Mouse (Mus musculus) stomach, embryonic 14.5 days (tissue): Measurements from ENCODE around the gene Ndufa5. TPM values are rescaled to one million over a fixed set of nuclear protein-coding genes. Genes with fewer than 3 reads are reported as not detected.

Source experiments
- ATAC-seq: fragments of 200-750 bp; cut with Nextera tagmentation; 2 replicates; pipeline ENCODE4 v1.8.0; 2017; ENCODE audit warnings: low read depth, moderate TSS enrichment; ENCODE audit not compliant: insufficient number of reproducible peaks, insufficient read depth, low FRiP score
- H3K27ac ChIP-seq: fragments of 300-500 bp; sonication (generic); 2 replicates; pipeline ENCODE4 v1.5.1; 2014; ENCODE audit warnings: mild to moderate bottlenecking, low read length, moderate library complexity, mixed read lengths
- H3K27me3 ChIP-seq: fragments of 300-500 bp; sonication (generic); 2 replicates; pipeline ENCODE4 v1.6.1; 2014; ENCODE audit warnings: low read length, control low read depth, mixed read lengths; ENCODE audit not compliant: control insufficient read depth, insufficient read depth
- H3K36me3 ChIP-seq: fragments of 300-500 bp; sonication (generic); 2 replicates; pipeline ENCODE4 v1.6.1; 2014; ENCODE audit warnings: mild to moderate bottlenecking, control low read depth, low read length, moderate library complexity, mixed read lengths; ENCODE audit not compliant: control insufficient read depth, insufficient read depth
- H3K4me1 ChIP-seq: fragments of 300-500 bp; sonication (generic); 2 replicates; pipeline ENCODE4 v1.6.1; 2014; ENCODE audit warnings: low read length, control low read depth, mixed read lengths; ENCODE audit not compliant: control insufficient read depth, insufficient read depth
- H3K4me2 ChIP-seq: fragments of 300-500 bp; sonication (generic); replicated peaks from 2 replicates; pipeline ENCODE4 v1.6.1; 2014; ENCODE audit warnings: low read depth, low read length, control low read depth
- H3K4me3 ChIP-seq: fragments of 300-500 bp; sonication (generic); 2 replicates; pipeline ENCODE4 v1.5.1; 2014; ENCODE audit warnings: low read depth, low read length, control low read depth
- H3K9ac ChIP-seq: fragments of 300-500 bp; sonication (generic); replicated peaks from 2 replicates; pipeline ENCODE4 v1.6.1; 2014; ENCODE audit warnings: low read depth, mild to moderate bottlenecking, control low read depth, low read length, moderate library complexity, mixed read lengths
- H3K9me3 ChIP-seq: fragments of 300-500 bp; sonication (generic); 2 replicates; pipeline ENCODE4 v1.6.1; 2016; ENCODE audit warnings: low read depth, low read length, control low read depth; ENCODE audit not compliant: control insufficient read depth
- WGBS: fragments of 180-500 bp; shearing (Covaris S2); extraction: QIAGEN DNeasy Blood & Tissue Kit; methylation state at CpG from one replicate; pipeline ENCODE4 v1.1.7; 2014; 5-methylcytosine and 5-hydroxymethylcytosine counted together
- polyA plus RNA-seq: library from polyadenylated mRNA; unstranded; fragments of >200 nt; fragmentation: Nextera tagmentation; extraction: Ambion mirVana; gene quantifications from 2 replicates; pipeline ENCODE4 v1.2.1, GENCODE M21; 2014

Gene Ndufa5
- polyA plus RNA-seq, 1 experiment from 2014 or later = 348 TPM

DNA sequence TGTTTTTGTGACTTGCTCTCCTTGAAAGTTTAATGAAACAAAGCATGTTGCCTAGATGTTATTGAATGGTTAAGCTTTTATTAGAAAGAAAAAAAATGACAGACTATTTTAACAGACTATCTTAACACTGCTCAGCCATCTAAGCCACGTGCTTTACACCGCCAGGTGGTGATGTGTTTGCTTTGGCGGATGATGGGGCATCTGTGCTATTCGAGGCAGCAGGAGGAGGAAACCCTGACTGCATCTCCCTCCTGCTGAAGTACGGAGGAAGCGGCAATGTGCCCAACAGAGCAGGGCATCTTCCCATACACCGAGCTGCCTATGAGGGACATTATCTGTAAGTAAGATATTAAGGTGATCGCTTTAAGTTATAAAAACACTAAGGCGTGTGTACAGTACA lies 36.3 kb upstream of the Ndufa5 start:
- Histone ChIP-seq H3K9ac (no peak overlapping the region), H3K4me1 (no peaks in the 10 kb centered on the region), H3K4me3 (no peak overlapping the region), H3K27me3 (no peaks in the 10 kb centered on the region), H3K27ac (no peak overlapping the region), H3K4me2 (no peak overlapping the region), H3K36me3 (no peaks in the 10 kb centered on the region), H3K9me3 (no peaks in the 10 kb centered on the region)
- 65% methylated on average over 9 of the region's 9 CpGs for WGBS
- no peak for ATAC-seq

DNA sequence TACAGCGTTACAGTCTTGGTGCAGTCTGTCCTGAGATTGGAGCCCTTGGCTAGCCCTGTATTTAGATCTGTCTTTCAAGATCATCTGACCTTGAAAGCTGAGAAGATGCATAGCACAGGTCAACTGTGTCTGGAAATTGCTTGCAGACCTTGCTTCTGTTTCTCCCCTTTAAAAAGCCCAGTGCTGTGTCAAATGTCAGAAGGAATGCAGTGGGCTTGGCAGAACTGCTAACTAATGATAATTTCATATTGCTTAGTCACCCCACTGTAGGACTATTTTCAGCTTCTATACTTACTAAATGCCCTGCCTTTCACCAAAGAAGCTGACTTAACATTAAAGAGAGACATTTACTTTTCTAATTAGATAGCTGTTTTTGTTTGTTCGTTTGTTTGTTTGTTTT lies 27.7 kb upstream of the Ndufa5 start:
- WGBS = 77% methylated on average over 2 of the region's 2 CpGs
- no peak overlapping the region for H3K4me2 ChIP-seq
- ATAC-seq = no peak
- H3K4me3 ChIP-seq = no peak overlapping the region
- H3K27ac ChIP-seq = no peak overlapping the region
- H3K9me3 ChIP-seq = no peaks in the 10 kb centered on the region
- no peak overlapping the region for H3K9ac ChIP-seq
- H3K36me3 ChIP-seq = no peaks in the 10 kb centered on the region
- H3K4me1 ChIP-seq = no peaks in the 10 kb centered on the region
- H3K27me3 ChIP-seq = no peaks in the 10 kb centered on the region

DNA sequence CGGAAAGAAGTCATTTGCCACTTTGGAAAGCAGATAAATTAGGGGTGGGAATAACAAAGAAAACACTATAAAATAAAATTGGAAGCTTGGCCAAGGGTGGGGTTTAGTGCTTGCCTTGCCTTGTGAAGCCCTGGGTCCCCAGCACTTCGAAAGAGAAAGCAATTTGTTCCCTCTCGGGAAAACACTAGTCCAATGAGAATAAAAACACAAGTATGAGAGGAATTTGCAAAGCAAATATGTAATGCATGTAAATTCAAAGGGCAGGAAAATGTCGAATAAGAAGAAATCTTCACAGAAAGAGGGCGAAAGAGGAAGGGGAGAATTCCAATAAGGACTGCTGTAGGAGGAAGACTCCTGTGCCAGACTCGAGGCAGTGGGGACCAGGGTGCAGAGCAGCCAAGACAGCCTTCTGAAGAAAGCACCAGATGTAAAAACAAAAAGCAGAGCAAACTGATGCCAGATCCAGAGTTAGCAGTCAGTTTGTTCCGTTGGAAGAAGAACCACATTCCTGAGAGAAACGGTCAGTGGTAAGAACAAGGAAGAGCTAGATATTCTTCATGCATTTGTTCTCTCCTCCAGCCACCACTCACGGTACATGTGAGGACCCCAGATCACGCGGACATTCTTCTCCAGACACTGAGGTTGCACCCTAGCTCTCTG lies 26.7 kb upstream of the Ndufa5 start:
- Histone ChIP-seq H3K4me2 (no peak overlapping the region; the same call in 1 of the 2 replicates), H3K4me1 (no peaks in the 10 kb centered on the region), H3K4me3 (no peak overlapping the region), H3K9ac (no peak overlapping the region), H3K27ac (no peak overlapping the region), H3K9me3 (no peaks in the 10 kb centered on the region), H3K27me3 (no peaks in the 10 kb centered on the region), H3K36me3 (no peaks in the 10 kb centered on the region)
- WGBS = 56% methylated on average over 11 of the region's 11 CpGs
- no peak for ATAC-seq

DNA sequence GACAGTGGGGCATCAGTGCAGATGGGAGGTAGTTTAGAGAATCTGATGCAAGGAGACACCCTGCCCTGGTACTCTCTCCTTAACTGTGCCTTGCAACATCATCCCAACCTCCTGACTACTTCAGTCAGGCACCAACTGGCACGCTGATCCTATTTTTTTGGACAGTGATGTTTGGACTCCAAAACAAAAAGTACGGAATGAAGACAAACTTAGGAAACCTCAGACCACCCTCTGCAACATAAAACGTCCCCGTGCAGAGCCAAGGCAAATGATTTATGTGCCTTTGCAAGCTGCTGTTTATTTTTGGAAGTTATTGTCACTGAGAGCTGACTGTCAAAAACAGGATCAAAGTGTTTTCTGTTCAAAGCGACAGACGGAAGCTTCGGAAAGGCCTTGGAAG lies 24.2 kb upstream of the Ndufa5 start:
- WGBS = 38% methylated on average over 7 of the region's 7 CpGs
- no peaks in the 10 kb centered on the region for H3K27me3 ChIP-seq
- no peak overlapping the region for H3K4me2 ChIP-seq
- H3K4me3 ChIP-seq = no peak overlapping the region
- no peaks in the 10 kb centered on the region for H3K4me1 ChIP-seq
- H3K27ac ChIP-seq = no peak overlapping the region
- H3K9me3 ChIP-seq = no peaks in the 10 kb centered on the region
- no peak overlapping the region for H3K9ac ChIP-seq
- no peaks in the 10 kb centered on the region for H3K36me3 ChIP-seq
- ATAC-seq = no peak

DNA sequence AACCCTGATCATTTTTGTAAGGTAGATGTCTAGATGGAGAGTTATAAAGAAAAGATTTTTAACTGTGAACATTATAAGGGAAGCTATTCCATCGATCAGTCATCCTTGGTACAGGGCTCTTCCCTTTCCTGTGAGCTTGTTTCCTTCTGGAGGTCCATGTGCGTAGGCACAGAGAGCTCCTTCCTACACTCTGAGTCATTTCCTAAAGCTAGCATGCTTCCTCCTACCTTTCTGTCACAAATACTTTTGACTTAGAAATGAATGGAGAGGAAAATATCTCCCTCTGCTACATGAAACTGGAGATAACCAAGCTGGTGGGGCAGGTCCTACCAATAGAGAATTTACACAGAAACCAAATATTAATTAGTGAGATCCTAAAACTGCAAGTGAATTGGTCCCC lies 22.0 kb upstream of the Ndufa5 start:
- Histone ChIP-seq H3K4me3 (no peak overlapping the region), H3K9ac (no peak overlapping the region), H3K27ac (no peak overlapping the region), H3K36me3 (no peaks in the 10 kb centered on the region), H3K4me1 (no peaks in the 10 kb centered on the region), H3K4me2 (no peak overlapping the region), H3K27me3 (no peaks in the 10 kb centered on the region), H3K9me3 (no peaks in the 10 kb centered on the region)
- no peak for ATAC-seq
- WGBS = 77% methylated on average over 2 of the region's 2 CpGs

DNA sequence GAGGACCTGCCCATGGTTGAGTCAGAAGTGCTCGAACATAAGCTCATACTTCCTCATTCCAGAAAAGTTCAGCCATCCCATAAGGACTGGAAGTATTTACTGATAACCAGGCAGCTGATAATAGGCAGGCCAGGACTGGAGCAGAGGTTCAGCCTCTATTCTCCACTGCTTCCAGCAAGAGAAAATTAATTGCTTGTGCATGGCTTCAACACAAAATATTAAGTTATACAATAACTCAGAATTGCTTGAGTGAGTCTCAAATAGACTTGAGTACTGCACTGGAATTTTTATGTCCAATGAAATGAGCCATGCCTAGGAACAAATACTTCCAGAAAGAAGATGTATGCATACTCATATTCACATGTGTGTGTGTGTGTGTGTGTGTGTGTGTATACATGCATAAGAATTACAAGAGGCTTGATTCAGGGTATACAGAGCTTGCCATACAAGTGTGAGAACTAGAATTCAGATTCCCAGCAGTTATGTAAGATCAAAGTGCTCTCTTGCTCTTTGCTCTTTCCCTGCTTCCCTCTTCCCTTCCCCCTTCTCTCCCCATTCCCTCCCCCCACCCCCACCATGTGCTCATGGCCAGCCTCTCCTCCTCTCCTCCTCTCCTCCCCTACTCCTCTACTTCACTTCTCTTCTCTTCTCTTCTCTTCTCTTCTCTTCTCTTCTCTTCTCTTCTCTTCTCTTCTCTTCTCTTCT lies 19.1 kb upstream of the Ndufa5 start:
- WGBS = 50% methylated on average over 1 of the region's 1 CpGs
- Histone ChIP-seq H3K9ac (no peak overlapping the region), H3K36me3 (no peaks in the 10 kb centered on the region), H3K4me1 (no peaks in the 10 kb centered on the region), H3K27me3 (no peaks in the 10 kb centered on the region), H3K4me2 (no peak overlapping the region), H3K4me3 (no peak overlapping the region), H3K9me3 (no peaks in the 10 kb centered on the region), H3K27ac (no peak overlapping the region)
- ATAC-seq = peak; percentile 85

DNA sequence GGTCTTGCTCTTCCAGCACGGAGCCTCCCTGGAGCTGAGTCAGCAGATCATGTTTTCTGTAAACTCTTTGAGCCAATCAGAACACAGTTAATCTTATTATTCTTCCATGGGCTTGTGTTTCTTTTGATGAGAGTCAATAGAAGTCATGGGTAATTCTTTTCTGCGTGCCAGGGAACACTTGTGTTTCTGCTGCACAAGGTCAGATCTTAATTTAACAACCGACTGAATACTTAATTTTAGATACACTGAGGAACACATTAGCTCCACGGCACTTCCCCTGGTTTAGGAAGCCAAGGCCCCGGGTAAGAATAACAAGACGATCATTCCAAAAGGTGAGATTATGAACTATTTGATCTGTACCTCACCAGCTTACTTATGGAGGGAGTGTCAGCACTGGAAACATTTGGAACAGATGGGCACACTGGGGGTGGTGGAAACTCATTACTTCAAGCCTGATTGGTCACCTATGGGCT lies 15.3 kb upstream of the Ndufa5 start:
- H3K4me1 ChIP-seq = no peaks in the 10 kb centered on the region
- H3K4me3 ChIP-seq = no peak overlapping the region
- no peaks in the 10 kb centered on the region for H3K27me3 ChIP-seq
- H3K9me3 ChIP-seq = no peaks in the 10 kb centered on the region
- H3K4me2 ChIP-seq = no peak overlapping the region
- no peak for ATAC-seq
- 65% methylated on average over 6 of the region's 6 CpGs for WGBS
- no peak overlapping the region for H3K27ac ChIP-seq
- no peaks in the 10 kb centered on the region for H3K36me3 ChIP-seq
- no peak overlapping the region for H3K9ac ChIP-seq

DNA sequence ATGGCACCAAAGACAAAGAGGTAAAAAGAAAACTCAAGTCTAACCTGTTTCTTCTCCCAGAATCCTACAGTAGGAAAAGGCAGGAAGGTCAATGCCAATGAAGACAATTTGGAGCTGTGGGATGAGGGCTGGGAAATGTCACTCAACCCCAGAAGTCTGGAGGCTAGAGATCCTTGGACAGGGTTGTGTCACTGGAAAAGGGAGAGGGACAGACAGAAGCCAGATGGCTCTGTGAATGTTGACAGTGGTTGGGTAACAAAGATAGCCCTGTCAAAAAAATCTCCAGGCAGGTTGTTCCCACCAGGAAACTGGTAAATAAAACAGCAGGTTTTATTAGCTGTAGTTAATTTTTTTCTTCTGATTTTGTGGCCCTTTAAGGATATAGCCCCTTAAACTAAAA lies 14.6 kb upstream of the Ndufa5 start:
- H3K9ac ChIP-seq = no peak overlapping the region
- H3K9me3 ChIP-seq = no peaks in the 10 kb centered on the region
- no peak overlapping the region for H3K4me2 ChIP-seq
- H3K36me3 ChIP-seq = no peaks in the 10 kb centered on the region
- H3K4me1 ChIP-seq = no peaks in the 10 kb centered on the region
- H3K27ac ChIP-seq = no peak overlapping the region
- H3K27me3 ChIP-seq = no peaks in the 10 kb centered on the region
- ATAC-seq = no peak
- no peak overlapping the region for H3K4me3 ChIP-seq

DNA sequence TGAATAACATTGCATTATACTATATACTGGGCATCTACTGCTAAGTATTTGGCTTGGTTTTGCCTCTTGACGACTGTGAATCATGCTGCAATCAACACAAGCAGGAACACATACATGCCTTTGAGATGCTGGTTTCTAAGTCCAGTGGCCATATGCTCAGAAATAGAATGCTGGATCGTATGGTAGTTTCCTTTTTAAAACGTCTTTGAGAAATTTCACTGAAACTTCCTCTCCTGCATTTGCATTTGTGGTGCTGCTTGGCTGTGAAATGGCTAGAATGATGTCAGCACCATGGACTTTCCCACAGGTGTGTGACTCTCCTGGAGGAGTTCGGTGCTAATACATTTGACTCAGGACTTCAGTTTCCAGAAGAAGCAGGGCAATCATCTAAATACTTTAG lies 12.3 kb upstream of the Ndufa5 start:
- Histone ChIP-seq H3K4me3 (no peak overlapping the region), H3K9ac (no peak overlapping the region), H3K27me3 (no peaks in the 10 kb centered on the region), H3K4me2 (no peak overlapping the region), H3K9me3 (no peaks in the 10 kb centered on the region), H3K27ac (no peak overlapping the region), H3K36me3 (no peaks in the 10 kb centered on the region), H3K4me1 (no peaks in the 10 kb centered on the region)
- WGBS = 72% methylated on average over 4 of the region's 4 CpGs
- no peak for ATAC-seq
